Mouse (Mus musculus) midbrain, embryonic 11.5 days (tissue): ENCODE results near the gene Gsto1. TPM values are rescaled to one million over a fixed set of nuclear protein-coding genes. Genes with fewer than 3 reads are reported as not detected.

Experiments used
- ATAC-seq: fragments of 200-750 bp; cut with Nextera tagmentation; 2 replicates; pipeline ENCODE4 v1.8.0; 2017; ENCODE audit warnings: moderate TSS enrichment, moderate library complexity; ENCODE audit not compliant: low FRiP score
- DNase-seq: peaks from one replicate; pipeline ENCODE4 v3.0.0; 2015; ENCODE audit warnings: low spot score; ENCODE audit errors: missing footprints
- H3K27ac ChIP-seq: fragments of 300-500 bp; sonication (generic); 2 replicates; pipeline ENCODE4 v1.5.1; 2014; ENCODE audit warnings: low read depth, low read length
- H3K27me3 ChIP-seq: fragments of 300-500 bp; sonication (generic); 2 replicates; pipeline ENCODE4 v1.6.1; 2014; ENCODE audit warnings: mild to moderate bottlenecking, low read length, moderate library complexity, mixed read lengths; ENCODE audit not compliant: control insufficient read depth, insufficient read depth
- H3K36me3 ChIP-seq: fragments of 300-500 bp; sonication (generic); 2 replicates; pipeline ENCODE4 v1.6.1; 2014; ENCODE audit warnings: mild to moderate bottlenecking, low read length, moderate library complexity, mixed read lengths; ENCODE audit not compliant: control insufficient read depth, insufficient read depth
- H3K4me1 ChIP-seq: fragments of 300-500 bp; sonication (generic); 2 replicates; pipeline ENCODE4 v1.6.1; 2014; ENCODE audit warnings: low read length; ENCODE audit not compliant: control insufficient read depth, insufficient read depth
- H3K4me2 ChIP-seq: fragments of 300-500 bp; sonication (generic); 2 replicates; pipeline ENCODE4 v1.6.1; 2014; ENCODE audit warnings: mild to moderate bottlenecking, moderate library complexity
- H3K4me3 ChIP-seq: fragments of 300-500 bp; sonication (generic); 2 replicates; pipeline ENCODE4 v1.5.1; 2014; ENCODE audit warnings: low read depth, low read length
- H3K9ac ChIP-seq: fragments of 300-500 bp; sonication (generic); 2 replicates; pipeline ENCODE4 v1.6.1; 2014; ENCODE audit warnings: low read length
- H3K9me3 ChIP-seq: fragments of 300-500 bp; sonication (generic); 2 replicates; pipeline ENCODE4 v1.6.1; 2016; ENCODE audit warnings: low read length; ENCODE audit not compliant: control insufficient read depth
- WGBS: fragments of 180-500 bp; shearing (Covaris S2); extraction: QIAGEN DNeasy Blood & Tissue Kit; methylation state at CpG from one replicate; pipeline ENCODE4 v1.1.7; 2014; 5-methylcytosine and 5-hydroxymethylcytosine counted together
- polyA plus RNA-seq: library from polyadenylated mRNA; unstranded; fragments of >200 nt; fragmentation: Nextera tagmentation; extraction: Ambion mirVana; gene quantifications from 2 replicates; pipeline ENCODE4 v1.2.1, GENCODE M21; 2014

Gene Gsto1
- polyA plus RNA-seq, 1 experiment from 2014 or later, result 78.9 TPM

DNA sequence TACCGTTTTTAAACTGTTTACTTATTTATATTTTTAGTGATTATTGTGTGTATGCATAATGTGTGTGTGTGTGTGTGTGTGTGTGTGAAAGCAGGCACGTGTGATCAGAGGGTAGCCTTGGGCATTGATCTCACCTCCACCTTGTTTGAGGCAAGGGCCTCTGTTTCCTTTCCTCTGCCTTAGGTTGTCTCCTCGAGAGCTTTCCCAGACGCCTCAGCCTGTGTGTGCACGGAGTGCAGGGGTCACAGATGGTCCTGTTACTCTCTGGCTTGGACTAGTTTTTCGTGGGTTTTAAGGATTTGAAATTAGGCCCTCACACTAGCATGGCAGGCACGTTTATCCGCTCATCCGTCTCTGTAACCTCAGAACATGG, 28.1 kb downstream of the Gsto1 start:
- Histone ChIP-seq H3K36me3 (no peaks in the 10 kb centered on the region), H3K9ac (no peak overlapping the region), H3K4me2 (no peak overlapping the region), H3K4me1 (no peaks in the 10 kb centered on the region), H3K9me3 (no peaks in the 10 kb centered on the region), H3K4me3 (no peak overlapping the region), H3K27ac (no peak overlapping the region), H3K27me3 (no peaks in the 10 kb centered on the region)
- no peak for DNase-seq
- WGBS, result 61% methylated on average over 9 of the region's 9 CpGs
- ATAC-seq, result peak; percentile 68

DNA sequence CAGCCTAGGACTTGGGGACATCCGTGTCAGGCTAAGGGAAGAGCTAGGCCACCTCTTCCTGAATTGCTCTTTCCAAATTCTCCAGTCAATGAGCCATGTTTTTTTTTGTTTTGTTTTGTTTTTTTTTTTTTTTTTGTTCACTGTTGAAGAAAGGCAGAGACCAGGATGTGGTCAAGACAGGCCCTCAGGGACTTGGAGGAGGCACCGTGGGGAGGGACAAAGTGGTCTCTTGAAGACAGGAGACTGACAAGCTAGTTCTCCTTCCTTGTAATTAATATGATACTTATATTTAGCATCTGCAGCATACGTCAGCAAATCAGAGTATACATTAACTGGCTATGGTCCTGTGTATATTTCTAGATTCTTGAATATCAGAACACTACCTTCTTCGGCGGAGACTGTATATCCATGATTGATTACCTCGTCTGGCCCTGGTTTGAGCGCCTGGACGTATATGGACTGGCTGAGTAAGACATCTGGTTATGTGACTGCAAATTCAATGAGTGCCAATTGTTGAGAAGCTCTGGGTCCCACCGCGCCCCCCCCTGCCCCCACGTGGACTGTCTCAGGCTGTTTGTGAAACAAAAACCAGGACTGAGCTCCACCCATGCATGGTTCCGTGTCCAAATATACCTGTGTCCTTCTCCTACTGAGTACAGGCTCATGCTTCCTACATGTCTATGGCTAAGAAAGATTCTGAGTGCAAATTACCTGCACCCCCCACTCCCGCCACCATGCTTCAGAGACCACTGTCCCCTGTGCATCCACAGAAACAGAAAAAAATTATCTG, 29.7 kb downstream of the Gsto1 start:
- H3K9ac ChIP-seq, result no peak overlapping the region
- no peak for ATAC-seq
- WGBS, result 89% methylated on average over 13 of the region's 13 CpGs

DNA sequence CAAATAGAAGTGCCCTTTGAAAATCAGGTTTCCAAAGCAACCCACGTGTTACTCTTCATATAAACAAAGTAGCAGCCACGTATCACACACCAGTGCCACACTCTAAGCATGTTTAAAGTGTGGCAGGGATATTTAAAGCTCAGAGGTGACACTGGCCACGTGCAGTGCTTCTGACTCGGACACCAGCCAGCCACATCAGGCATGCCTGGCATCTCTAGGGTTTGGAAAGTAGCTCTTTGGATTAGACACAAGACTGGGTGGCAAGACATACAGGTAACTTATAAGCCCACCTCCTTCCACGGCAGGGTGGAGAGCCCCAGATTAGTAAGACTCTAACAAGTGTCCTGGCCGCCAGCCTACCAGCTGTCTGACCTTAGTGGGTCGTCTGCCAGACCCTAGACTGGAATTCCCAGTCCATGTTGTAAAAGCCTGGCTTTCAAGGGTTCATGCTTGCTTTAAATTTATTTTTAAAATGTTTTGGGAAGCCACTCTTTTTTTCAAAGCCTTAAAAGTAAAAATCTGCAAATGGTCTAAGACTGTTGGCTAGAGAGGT, 30.5 kb downstream of the Gsto1 start:
- Histone ChIP-seq H3K4me2 (no peak overlapping the region), H3K27ac (no peak overlapping the region), H3K4me3 (no peak overlapping the region), H3K9me3 (no peaks in the 10 kb centered on the region), H3K9ac (no peak overlapping the region), H3K4me1 (no peaks in the 10 kb centered on the region), H3K36me3 (no peaks in the 10 kb centered on the region), H3K27me3 (no peaks in the 10 kb centered on the region)
- WGBS, result 70% methylated on average over 7 of the region's 7 CpGs
- DNase-seq (peak; percentile 56), ATAC-seq (no peak)

More for the DNA sequence above, 29.7 kb downstream of the Gsto1 start:
- Histone ChIP-seq H3K4me1 (no peaks in the 10 kb centered on the region), H3K9me3 (no peaks in the 10 kb centered on the region), H3K27ac (no peak overlapping the region), H3K27me3 (no peaks in the 10 kb centered on the region), H3K36me3 (no peaks in the 10 kb centered on the region), H3K4me3 (no peak overlapping the region), H3K4me2 (no peak overlapping the region)
- peak; percentile 59 for DNase-seq

DNA sequence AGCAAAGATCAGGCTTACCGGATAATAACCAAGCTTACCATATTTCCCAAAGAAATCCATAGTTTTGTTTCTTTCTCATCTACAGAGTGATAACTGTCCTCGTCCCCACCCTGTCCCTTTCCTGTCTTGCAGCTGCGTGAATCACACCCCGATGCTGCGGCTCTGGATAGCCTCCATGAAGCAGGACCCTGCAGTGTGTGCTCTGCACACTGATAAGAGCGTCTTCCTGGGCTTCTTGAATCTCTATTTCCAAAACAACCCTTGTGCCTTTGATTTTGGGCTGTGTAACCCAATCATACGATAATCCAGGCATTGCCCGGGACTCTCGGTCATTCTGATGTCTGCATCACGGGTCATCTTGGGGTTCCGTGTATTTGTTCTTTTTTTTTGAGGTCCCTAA, 31.1 kb downstream of the Gsto1 start:
- ATAC-seq, result no peak
- H3K9me3 ChIP-seq, result no peaks in the 10 kb centered on the region
- H3K27ac ChIP-seq, result no peak overlapping the region
- H3K9ac ChIP-seq, result no peak overlapping the region
- peak; percentile 49 for DNase-seq
- no peak overlapping the region for H3K4me2 ChIP-seq
- no peak overlapping the region for H3K4me3 ChIP-seq
- 87% methylated on average over 11 of the region's 11 CpGs for WGBS
- H3K27me3 ChIP-seq, result no peaks in the 10 kb centered on the region
- no peaks in the 10 kb centered on the region for H3K4me1 ChIP-seq
- no peaks in the 10 kb centered on the region for H3K36me3 ChIP-seq

DNA sequence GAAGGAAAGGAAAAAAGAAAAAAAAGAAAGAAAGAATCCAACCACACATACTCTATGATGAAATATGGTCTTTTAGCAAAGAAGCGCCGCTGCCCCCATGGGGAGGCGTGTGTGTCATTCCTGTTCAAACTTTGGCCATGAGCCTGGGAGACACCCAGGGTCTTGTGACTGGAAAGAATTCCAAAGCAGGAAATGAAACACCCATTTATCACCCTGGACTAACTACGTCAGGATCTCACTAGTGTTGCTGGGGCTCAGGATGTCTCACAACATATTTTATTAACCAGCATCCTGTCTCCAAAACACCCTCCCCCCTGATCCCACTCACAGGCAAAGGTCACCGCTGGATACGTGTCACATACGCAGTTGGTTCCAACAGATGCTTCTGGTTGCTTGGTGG, 31.8 kb downstream of the Gsto1 start:
- DNase-seq (peak; percentile 44), ATAC-seq (no peak)
- no peaks in the 10 kb centered on the region for H3K4me1 ChIP-seq
- 90% methylated on average over 7 of the region's 7 CpGs for WGBS
- H3K27me3 ChIP-seq, result no peaks in the 10 kb centered on the region
- no peaks in the 10 kb centered on the region for H3K36me3 ChIP-seq
- no peak overlapping the region for H3K9ac ChIP-seq
- H3K27ac ChIP-seq, result no peak overlapping the region
- no peak overlapping the region for H3K4me2 ChIP-seq
- no peak overlapping the region for H3K4me3 ChIP-seq
- H3K9me3 ChIP-seq, result no peaks in the 10 kb centered on the region

DNA sequence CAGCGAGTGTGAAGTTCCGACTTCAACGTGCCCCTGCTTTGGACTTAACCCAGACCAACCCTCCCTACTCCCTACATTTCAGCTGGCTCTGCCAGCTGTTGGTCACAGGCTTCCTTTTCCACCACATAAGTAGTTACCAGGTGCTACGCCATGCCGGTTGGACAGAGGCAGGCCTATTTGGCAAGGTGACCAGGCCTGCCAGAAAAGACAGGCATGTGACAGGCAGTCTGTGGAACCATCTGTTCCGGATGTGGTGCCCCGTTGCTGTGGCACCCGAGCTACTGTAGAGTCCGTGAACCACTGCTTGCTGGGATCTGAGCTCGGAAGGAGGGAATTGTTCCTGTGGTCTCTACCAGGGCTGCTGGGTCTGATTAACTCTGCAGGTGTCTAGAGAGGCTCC, 32.6 kb downstream of the Gsto1 start:
- no peak for ATAC-seq

DNA sequence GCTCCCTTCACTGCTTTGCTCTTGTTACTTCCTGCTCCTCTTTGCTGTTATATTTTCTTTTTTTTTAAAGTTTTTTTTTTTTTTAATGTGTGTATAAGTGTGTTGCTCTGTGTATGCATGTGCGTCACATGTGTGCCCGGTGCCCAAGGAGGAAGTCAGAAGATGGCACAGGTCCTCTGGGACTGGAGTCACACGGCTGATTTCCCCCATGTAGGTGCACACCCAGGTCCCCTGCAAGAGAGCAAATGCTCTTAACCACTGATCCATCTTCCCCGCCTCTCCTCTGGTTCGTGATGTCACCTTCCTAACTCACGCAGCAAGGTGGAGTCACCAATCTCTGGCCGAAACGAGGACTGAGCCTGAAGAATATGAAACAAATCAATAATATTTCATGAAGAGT, 33.3 kb downstream of the Gsto1 start:
- H3K27me3 ChIP-seq, result no peaks in the 10 kb centered on the region
- ATAC-seq (no peak), DNase-seq (peak; percentile 4)
- no peak overlapping the region for H3K4me2 ChIP-seq
- no peak overlapping the region for H3K27ac ChIP-seq
- H3K9me3 ChIP-seq, result no peaks in the 10 kb centered on the region
- WGBS, result 93% methylated on average over 8 of the region's 8 CpGs
- H3K9ac ChIP-seq, result no peak overlapping the region
- H3K4me1 ChIP-seq, result no peaks in the 10 kb centered on the region
- H3K36me3 ChIP-seq, result no peaks in the 10 kb centered on the region
- H3K4me3 ChIP-seq, result no peak overlapping the region

More for the DNA sequence above, 32.6 kb downstream of the Gsto1 start:
- no peak overlapping the region for H3K4me3 ChIP-seq
- H3K27me3 ChIP-seq, result no peaks in the 10 kb centered on the region
- DNase-seq, result peak; percentile 31
- no peak overlapping the region for H3K4me2 ChIP-seq
- H3K9me3 ChIP-seq, result no peaks in the 10 kb centered on the region
- WGBS, result 88% methylated on average over 10 of the region's 10 CpGs
- H3K9ac ChIP-seq, result no peak overlapping the region
- no peaks in the 10 kb centered on the region for H3K36me3 ChIP-seq
- H3K4me1 ChIP-seq, result no peaks in the 10 kb centered on the region
- no peak overlapping the region for H3K27ac ChIP-seq

DNA sequence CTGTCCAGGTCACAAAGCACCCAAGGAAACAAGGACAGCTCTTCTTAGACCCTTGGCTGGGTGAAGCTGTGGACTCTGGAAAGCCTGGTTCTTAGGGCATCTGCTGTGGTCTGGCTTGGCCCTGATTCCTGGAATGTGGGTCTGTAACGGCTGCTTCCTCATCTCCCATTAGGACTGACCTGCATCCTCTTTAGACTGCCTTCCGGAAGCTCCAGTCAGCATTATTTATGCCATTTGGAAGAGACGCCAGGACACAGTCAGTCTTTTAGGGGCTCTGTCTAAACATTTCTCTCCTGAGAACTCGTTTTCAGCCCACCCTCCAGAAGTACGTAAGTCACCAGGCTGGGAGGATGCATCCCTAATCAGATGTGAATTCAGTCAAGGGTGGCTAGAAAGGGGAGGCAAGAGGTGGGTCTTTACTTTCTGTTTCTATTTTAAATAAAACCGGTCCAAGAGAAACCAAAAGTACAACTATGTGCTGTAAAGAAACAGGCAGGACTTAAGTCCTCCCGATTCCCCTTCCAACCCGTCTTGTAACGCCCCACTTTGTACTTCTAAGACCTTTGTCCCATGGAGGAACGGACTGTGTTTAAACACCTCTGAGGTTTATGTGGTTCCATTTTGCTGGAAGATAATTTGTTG, 35.8 kb downstream of the Gsto1 start:
- H3K4me1 ChIP-seq, result no peaks in the 10 kb centered on the region
- ATAC-seq (no peak), DNase-seq (peak; percentile 81)
- no peak overlapping the region for H3K27ac ChIP-seq
- no peaks in the 10 kb centered on the region for H3K9me3 ChIP-seq
- H3K4me3 ChIP-seq, result no peak overlapping the region
- H3K36me3 ChIP-seq, result no peaks in the 10 kb centered on the region
- H3K9ac ChIP-seq, result no peak overlapping the region
- H3K4me2 ChIP-seq, result no peak overlapping the region
- WGBS, result 82% methylated on average over 10 of the region's 10 CpGs
- no peaks in the 10 kb centered on the region for H3K27me3 ChIP-seq

DNA sequence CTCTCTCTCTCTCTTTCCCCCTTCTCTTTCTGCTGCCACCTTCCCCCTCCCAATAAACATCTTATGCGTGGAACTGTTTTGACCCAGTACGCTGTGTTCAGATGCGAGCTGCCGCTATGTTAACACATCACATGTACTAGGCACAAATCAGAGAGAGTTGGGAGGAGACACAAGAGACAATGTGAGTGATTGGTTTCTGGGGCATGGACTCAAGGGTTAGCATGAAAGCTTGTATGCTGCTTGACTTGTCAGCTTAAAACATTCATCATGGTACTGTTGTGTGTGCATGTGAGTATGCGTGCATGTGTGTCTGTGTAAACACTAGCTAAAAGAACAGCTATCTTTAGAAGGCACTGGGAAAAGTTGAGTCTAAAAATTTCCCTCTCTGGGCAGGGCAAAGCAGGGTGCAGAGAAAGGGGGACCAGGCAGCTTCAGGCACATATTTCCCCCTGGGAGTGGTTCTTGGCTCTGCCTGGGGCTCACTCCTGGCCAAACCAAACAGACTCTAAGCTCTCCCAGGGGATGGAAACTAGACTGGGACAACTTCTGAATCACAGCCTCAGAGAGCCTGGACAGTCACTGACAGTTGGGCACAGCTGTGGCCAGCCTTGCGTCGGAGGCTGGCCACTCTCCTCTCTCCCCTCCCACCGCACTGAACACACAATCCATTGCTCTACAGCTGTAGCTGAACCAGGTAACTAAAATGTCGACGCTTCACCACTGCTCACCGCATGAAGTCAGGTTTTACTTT, 37.0 kb downstream of the Gsto1 start:
- Histone ChIP-seq H3K4me2 (no peak overlapping the region), H3K9me3 (no peaks in the 10 kb centered on the region), H3K4me3 (no peak overlapping the region), H3K9ac (no peak overlapping the region), H3K27me3 (no peaks in the 10 kb centered on the region), H3K27ac (no peak overlapping the region), H3K36me3 (no peaks in the 10 kb centered on the region), H3K4me1 (no peaks in the 10 kb centered on the region)
- 86% methylated on average over 11 of the region's 11 CpGs for WGBS
- DNase-seq (peak; percentile 67), ATAC-seq (no peak)
